Mouse (Mus musculus): ENCODE data around the gene Mcoln1. TPM values are rescaled to one million over a fixed set of nuclear protein-coding genes. Genes with fewer than 3 reads are reported as not detected.

The Mcoln1 gene
- 10 to 100 TPM; 18.5 to 22.0 TPM for total RNA-seq (2021)

GRCm38 (mm10) chr8:3500235-3501090, at the start of gene Mcoln1:
Mcoln1 (plus strand) TSS chr8:3500457.
- intact Hi-C loops (cut with DNase I), result loop anchor here (2.0 kb wide), 1 partner anchor 14 kb away; the partner anchor contains the start of gene Pnpla6
- peak; percentile 96 for DNase-seq (ENCODE audit: low spot score)

DNA sequence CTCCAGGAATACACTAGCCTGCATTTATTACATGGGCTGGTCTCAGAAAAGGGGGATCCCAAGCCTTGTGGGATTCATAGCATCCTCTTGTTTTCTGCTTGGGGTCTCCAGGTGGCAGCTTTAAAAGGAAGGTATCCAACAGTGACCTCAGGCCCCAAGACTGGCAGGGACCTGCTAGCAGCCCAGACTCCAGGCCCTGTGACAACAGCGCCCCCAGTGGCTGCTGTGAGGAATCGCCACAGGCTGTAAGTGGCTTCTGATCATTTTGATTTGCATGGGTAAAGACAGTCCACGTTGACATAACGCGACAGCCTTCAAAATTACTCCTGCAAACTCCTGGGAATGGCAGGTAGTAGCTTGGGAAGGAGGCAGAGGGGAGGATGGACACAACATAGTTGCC, 49.6 kb upstream of the Mcoln1 start:
- intact Hi-C loops (cut with DNase I), result loop anchor here (2.0 kb wide), 1 partner anchor 92 kb away; no protein-coding TSS in a partner anchor
- DNase-seq (ENCODE audit: low spot score), result no peak

DNA sequence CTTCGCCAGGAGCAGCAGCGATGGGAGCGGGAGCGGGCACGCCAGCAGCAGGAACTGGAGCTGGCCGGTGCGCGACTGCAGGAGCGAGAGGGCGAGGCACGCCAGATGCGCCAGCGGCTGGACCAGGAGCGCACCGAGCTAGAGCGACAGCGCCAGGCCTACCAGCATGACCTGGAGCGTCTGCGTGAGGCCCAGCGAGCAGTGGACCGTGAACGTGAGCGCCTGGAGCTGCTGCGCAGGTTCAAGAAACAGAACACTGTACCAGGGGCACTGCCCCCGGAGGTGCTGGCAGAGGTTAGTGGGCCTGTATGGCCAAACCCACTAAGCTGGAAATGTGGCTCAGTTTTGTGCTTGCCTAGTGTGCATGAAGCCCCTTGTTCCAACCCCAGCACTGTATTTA, 48.3 kb upstream of the Mcoln1 start:
- intact Hi-C loops (cut with DNase I), result loop anchor here (2.0 kb wide), 1 partner anchor 93 kb away; no protein-coding TSS in a partner anchor
- no peak for DNase-seq (ENCODE audit: low spot score)

- intact Hi-C loops (cut with DNase I), result loop anchor here (10.0 kb wide), 1 partner anchor 52 kb away; the partner anchor contains the start of gene Pnpla6
- no peak for DNase-seq (ENCODE audit: low spot score)
Observed at GRCm38 (mm10) chr8:3463248-3463647, 37.0 kb upstream of the Mcoln1 start.

GRCm38 (mm10) chr8:3464309-3464708, 35.9 kb upstream of the Mcoln1 start:
- no peak for DNase-seq (ENCODE audit: low spot score)
- intact Hi-C loops (cut with DNase I), result loop anchor here (2.0 to 10.0 kb wide), 2 partner anchors 50 to 208 kb away; partner anchors contain the start of genes Fcor and Pnpla6

GRCm38 (mm10) chr8:3467006-3467885, 33.0 kb upstream of the Mcoln1 start, which contains the start of gene Pex11g:
Pex11g (minus strand) TSS chr8:3467680.
- DNase-seq (ENCODE audit: low spot score), result peak; percentile 95
- intact Hi-C loops (cut with DNase I), result loop anchor here (10.0 kb wide), 1 partner anchor 48 kb away; the partner anchor contains the start of gene Pnpla6

DNA sequence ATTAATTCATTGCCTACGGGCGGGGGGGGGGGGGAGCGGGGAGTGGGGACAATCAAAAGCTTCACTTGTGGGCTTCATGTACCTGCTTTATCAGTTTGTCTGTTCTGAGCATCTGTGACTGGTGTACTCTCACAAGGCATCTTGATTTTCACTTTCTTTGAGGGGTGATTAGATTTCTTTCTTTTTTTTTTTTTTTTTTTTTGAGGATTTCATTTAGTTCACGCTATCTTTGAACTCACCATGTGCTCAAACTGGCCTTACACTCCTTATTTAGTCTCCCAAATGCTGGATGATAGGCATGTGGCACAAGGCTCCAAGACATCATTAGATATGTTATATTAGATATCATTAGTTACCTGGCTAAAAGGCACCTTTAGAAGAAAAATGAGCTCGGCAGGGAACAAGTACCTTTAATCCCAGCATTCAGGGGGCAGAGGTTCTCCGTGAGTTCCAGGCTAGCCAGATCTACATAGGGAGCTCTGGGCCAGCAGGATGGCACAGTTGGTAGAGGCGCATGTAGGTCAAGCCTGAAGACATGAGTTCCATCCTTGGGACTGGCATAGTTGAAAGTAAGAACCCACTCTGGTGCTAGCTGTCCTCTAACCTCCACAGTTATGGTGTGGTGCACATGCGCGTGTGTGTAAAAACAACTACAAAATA, 32.2 kb upstream of the Mcoln1 start:
- DNase-seq (ENCODE audit: low spot score), result no peak
- intact Hi-C loops (cut with DNase I), result loop anchor here (10.0 kb wide), 1 partner anchor 47 kb away; the partner anchor contains the start of gene Pnpla6

DNA sequence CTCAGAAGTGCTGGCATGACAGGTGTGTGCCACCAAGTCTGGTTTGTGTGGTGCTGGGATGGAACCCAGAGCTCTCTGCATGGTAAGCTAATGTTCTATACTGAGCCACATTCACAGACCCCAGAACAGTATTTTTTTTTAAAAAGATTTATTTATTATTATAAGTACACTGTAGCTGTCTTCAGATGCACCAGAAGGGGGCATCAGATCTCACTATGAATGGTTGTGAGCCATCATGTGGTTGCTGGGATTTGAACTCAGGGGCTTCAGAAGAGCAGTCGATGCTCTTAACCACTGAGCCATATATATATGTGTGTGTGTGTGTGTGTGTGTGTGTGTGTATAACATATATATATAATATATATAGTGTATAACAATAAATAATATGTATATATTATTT, 31.4 kb upstream of the Mcoln1 start:
- no peak for DNase-seq (ENCODE audit: low spot score)
- intact Hi-C loops (cut with DNase I), result loop anchor here (10.0 kb wide), 1 partner anchor 46 kb away; the partner anchor contains the start of gene Pnpla6

DNA sequence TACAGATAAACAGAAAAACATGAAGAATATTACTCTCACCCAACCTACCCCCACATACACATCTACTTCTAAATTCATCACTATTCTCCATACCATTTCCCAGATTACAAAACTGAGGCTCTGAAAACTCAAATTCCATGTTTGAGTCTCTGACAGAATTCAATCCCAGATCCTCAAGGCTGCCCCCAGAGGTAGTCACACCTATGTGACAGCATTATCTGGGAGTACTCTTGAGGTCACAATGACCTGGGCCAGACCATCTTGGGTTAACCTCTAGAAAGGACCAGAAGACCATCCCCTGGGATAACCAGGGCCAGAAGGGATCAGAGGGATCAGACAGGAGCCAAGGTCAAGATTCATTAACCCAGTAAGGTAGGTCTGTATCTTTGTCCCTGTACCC, 29.7 kb upstream of the Mcoln1 start, which contains the start of gene Tex45:
Gene Tex45, plus strand, starts transcription at position 301 of the 400 bp plus-strand sequence.
- intact Hi-C loops (cut with DNase I), result loop anchor here (2.0 kb wide), 1 partner anchor 20 kb away; no protein-coding TSS in a partner anchor

DNA sequence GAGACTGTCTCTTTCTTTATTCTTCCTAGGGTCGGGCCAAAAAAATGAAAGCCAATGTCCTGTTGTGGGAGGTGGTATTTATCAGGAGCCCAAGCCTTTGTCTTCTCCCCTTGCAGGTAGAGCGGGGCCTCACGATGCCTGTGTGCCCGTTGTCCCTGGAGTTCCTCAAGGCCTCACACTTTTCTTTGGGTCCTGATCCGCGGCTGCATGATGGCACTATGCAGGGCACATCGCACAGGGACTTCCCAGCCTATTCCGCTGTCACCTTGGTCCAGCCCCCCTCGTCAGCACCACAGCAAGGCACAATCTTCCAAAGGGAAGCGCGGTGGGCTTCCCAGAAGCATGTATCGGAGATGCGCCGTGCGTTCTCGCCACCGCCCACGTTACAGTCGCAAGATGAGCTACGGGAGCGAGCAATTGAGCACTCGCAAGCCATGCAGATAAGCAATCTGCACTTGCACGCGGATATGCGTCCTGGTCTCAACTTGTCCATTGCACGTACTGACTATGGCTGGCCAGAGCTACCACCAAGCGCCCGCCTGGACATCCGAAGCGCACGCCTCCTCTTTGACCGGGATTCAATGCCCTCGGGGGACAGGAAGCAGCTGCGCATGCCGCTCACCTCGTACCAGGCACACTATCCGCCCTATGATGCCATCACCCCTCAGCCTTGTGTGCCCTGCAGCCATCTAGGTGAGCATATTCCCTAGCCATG, 24.4 kb upstream of the Mcoln1 start:
- intact Hi-C loops (cut with DNase I), result no loop called here
- no peak for DNase-seq (ENCODE audit: low spot score)

More for the DNA sequence above, 29.7 kb upstream of the Mcoln1 start, which contains the start of gene Tex45:
- DNase-seq (ENCODE audit: low spot score), result no peak

GRCm38 (mm10) chr8:3480221-3480785, 20.0 kb upstream of the Mcoln1 start:
- intact Hi-C loops (cut with DNase I), result no loop called here
- no peak for DNase-seq (ENCODE audit: low spot score)

- intact Hi-C loops (cut with DNase I), result no loop called here
- DNase-seq (ENCODE audit: low spot score), result no peak
Observed at GRCm38 (mm10) chr8:3481605-3482004, 18.7 kb upstream of the Mcoln1 start.

- intact Hi-C loops (cut with DNase I), result no loop called here
- DNase-seq (ENCODE audit: low spot score), result no peak
Observed at GRCm38 (mm10) chr8:3482240-3482740, 18.0 kb upstream of the Mcoln1 start.

DNA sequence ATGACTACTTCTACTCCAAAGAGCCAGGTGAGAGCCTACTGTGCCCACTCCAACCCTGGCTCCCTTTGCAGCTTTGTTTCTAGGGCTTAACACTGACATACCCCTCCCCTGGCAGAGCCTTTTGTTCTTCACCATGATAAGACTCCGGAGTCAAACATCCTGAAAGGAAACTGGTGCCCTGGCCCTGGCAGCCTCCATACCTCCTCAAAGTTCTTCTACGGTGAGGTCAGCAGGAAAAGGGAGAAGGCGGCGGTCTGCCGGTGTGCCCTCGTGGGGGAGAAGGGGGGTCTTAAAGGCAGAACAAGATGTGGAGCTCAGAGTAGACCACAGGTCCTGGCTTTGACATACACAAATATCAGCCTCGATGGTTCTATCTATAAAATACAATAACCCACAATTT, 16.7 kb upstream of the Mcoln1 start:
- DNase-seq (ENCODE audit: low spot score), result no peak
- intact Hi-C loops (cut with DNase I), result no loop called here

DNA sequence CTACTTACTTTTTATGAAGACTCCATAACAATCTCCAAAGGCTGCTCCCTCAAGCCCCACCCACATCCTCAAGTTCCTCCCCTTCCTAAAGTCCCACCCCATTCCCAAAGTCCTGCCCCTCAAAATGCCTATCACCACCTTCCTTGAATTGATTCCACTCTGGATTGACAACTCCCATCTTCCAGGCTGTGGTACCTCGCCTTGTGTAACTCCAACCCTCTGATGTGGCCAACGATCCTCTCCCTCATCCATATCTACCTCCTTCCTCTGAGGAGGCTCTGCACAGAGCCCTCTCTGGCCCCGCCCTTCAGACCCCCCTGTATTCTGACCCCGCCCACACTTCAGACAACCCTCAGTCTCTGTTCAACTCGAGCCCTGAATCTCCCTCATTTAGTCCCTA, 15.1 kb upstream of the Mcoln1 start:
- intact Hi-C loops (cut with DNase I), result no loop called here
- DNase-seq (ENCODE audit: low spot score), result no peak

DNA sequence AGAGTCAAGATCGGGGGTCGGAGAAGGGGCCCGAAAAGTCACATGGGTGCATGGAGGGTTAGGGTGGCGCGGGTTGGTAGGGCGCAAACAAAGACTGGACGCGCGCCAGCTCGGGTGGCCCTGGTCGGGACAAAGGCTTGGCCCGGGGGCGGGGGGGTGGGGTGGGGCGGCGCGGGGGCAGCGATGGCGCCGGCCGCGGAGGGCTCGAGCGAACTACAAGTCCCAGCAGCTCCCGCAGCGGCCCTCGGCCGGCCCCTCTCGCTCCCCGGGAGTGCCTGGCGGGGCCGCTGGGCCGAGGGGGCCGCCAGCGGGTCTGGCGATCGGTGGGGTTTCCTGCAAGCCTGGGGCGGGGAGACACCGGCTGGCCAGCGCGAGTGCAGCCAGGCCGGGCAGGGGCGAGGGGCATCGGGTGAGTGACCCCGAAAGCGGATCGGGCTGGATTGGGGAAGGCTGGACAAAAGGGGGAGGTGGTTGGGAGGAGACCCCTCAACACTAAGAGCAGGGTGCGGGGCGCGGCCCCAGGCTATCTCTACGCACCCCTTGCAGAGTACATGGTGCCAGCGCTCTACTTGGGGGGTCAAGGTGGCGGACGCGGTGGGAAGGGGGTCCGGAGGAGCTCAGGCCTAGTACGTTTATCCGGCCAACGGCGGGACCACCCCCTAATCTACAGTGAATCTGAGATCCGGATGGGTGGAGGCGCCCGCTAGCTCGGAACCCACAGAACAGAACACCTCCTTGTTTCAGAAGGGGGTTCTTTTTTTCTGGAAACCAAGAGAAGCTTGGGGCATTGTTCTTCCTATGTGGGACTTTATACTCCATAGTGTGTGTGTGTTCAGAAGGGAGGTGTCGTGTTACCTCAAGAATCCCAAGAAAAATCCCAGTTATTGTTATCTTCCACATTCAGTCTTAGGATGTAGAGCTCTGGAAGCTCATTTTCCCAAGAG, 7.1 kb upstream of the Mcoln1 start, which contains the start of gene Zfp358:
Gene Zfp358, plus strand, starts transcription at position 238 of the 944 bp plus-strand sequence.
- intact Hi-C loops (cut with DNase I), result no loop called here

DNA sequence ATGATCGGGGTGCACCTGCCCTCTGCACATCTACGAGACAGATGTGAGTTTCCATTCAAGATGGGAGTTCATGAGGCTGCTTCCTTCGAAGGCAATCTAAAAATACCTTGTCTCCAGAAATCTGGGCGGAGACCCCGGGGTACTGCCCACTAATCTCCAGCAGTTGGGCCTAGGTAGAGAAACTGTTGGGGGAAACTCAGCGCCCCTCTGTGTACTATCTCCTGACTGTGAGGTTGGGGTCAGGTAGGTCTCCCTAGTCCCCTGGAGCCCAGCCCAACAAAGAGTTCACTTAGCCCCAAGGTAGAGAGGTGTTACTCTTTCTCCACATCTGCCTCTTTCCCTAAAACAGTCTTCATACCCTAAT, 6.4 kb upstream of the Mcoln1 start:
- DNase-seq (ENCODE audit: low spot score), result no peak

More for the DNA sequence above, 7.1 kb upstream of the Mcoln1 start, which contains the start of gene Zfp358:
- peak; percentile 59 for DNase-seq (ENCODE audit: low spot score)

More for the DNA sequence above, 6.4 kb upstream of the Mcoln1 start:
- intact Hi-C loops (cut with DNase I), result no loop called here

Measured in heart, postnatal 25 days (tissue).